Mouse (Mus musculus) subcutaneous adipose tissue, adult 2 months (tissue): Measurements from ENCODE around the gene Hsd3b2. TPM values are rescaled to one million over a fixed set of nuclear protein-coding genes. Genes with fewer than 3 reads are reported as not detected.

ENCODE experiments used
- polyA plus RNA-seq: library from polyadenylated mRNA; depleted of rRNA; stranded (reverse); fragments of >200 nt; gene quantifications from 2 replicates; pipeline ENCODE4 v1.2.3, GENCODE M21; 2012; ENCODE audit warnings: low replicate concordance; rRNA removed

The Hsd3b2 gene
- polyA plus RNA-seq = not detected in 2 replicates

DNA sequence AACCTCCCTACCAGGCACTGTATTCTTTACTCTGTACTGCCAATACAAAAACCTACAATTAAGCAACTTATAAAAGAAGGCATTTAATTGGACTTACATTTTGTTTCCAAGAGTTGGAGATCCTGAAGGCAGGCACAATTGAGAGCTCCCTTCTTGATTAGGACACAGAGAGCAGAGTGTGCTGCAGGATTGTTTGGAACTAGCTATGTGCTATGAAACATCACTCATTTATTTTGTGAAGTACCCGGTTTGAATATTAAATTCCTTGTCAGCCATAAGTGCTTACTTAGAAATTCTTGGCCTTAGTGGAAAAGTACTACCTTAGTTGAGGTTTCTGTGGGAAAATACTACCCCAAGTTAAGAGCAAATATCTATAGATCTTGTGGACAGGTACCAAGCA lies at the start of gene Hsd3b2:
Gene Hsd3b2, minus strand, starts transcription at position 168 of the 400 bp plus-strand sequence.

Other genes starting within 250 kb of the Hsd3b2 start
- gene Hsd3b4, start 214.0 kb downstream of the Hsd3b2 start, polyA plus RNA-seq = not detected in 2 replicates
- not detected in 2 replicates for gene Gm10681, start 135.7 kb downstream of the Hsd3b2 start, polyA plus RNA-seq
- not detected in 2 replicates for gene Hsd3b5, start 94.3 kb downstream of the Hsd3b2 start, polyA plus RNA-seq
- not detected in 2 replicates for gene Hsd3b3, start 38.6 kb upstream of the Hsd3b2 start, polyA plus RNA-seq
- gene Hsd3b6, start 89.9 kb upstream of the Hsd3b2 start, polyA plus RNA-seq = not detected in 2 replicates
- gene Hsd3b1, start 135.3 kb upstream of the Hsd3b2 start, polyA plus RNA-seq = 0.11 TPM in 1 of 2 replicates, not detected in the other
- gene Hao2, start 168.7 kb upstream of the Hsd3b2 start, polyA plus RNA-seq = not detected in 2 replicates